Mouse (Mus musculus) cerebellum, adult 2 months (tissue): ENCODE measurements around the gene Brms1l. TPM values are rescaled to one million over a fixed set of nuclear protein-coding genes. Genes with fewer than 3 reads are reported as not detected.
A peak's percentile ranks its signal among the peaks of the same experiment; 100 is the strongest.

ENCODE experiments used
- DNase-seq, 2 experiments: peaks; one replicate each; pipeline ENCODE4 v3.0.0; 2021
- H3K27ac ChIP-seq: fragments of 200-500 bp; 2 replicates; pipeline ENCODE4 v1.5.1; 2012; ENCODE audit warnings: low read length, control low read depth, inconsistent platforms; ENCODE audit not compliant: insufficient read depth
- H3K27me3 ChIP-seq: fragments of 200-500 bp; 2 replicates; pipeline ENCODE4 v1.6.1; 2012; ENCODE audit warnings: inconsistent platforms, mild to moderate bottlenecking, low read length, moderate library complexity; ENCODE audit not compliant: control insufficient read depth, insufficient read depth
- H3K4me1 ChIP-seq: fragments of 200-500 bp; 2 replicates; pipeline ENCODE4 v1.6.1; 2011; ENCODE audit warnings: low read length; ENCODE audit not compliant: control insufficient read depth, insufficient read depth
- H3K4me3 ChIP-seq: fragments of 200-500 bp; replicated peaks from 2 replicates; pipeline ENCODE3; 2011; ENCODE audit warnings: mild to moderate bottlenecking, low read depth, low read length, control low read depth; ENCODE audit not compliant: insufficient read depth
- CTCF ChIP-seq: fragments of 200-500 bp; IDR thresholded peaks from 2 replicates; pipeline ENCODE4 v1.5.1; 2011; ENCODE audit warnings: low read depth, mild to moderate bottlenecking, control low read depth, low read length, moderate library complexity, borderline replicate concordance; ENCODE audit not compliant: insufficient read depth
- POLR2A ChIP-seq: fragments of 200-500 bp; IDR thresholded peaks from 2 replicates; pipeline ENCODE4 v1.6.1; 2011; ENCODE audit warnings: low read length, control low read depth, borderline replicate concordance; ENCODE audit not compliant: insufficient read depth
- WGBS: fragments of 180-500 bp; shearing (Covaris S2); methylation state at CpG from one replicate; pipeline ENCODE4 v1.1.7; 2018; 5-methylcytosine and 5-hydroxymethylcytosine counted together
- polyA plus RNA-seq: library from polyadenylated mRNA; depleted of rRNA; stranded (reverse); fragments of >200 nt; gene quantifications from 2 replicates; pipeline ENCODE4 v1.2.3, GENCODE M21; 2012

The Brms1l gene
- polyA plus RNA-seq, 1 experiment: 113 TPM

- TF ChIP-seq CTCF (no peak), POLR2A (no peak)
- WGBS: 89% methylated on average over 8 of the region's 8 CpGs
- no peak for DNase-seq
- no peak overlapping the region for H3K4me3 ChIP-seq
- no peaks in the 10 kb centered on the region for H3K4me1 ChIP-seq
- H3K27ac ChIP-seq: no peak overlapping the region
- no peaks in the 10 kb centered on the region for H3K27me3 ChIP-seq
These were observed 1.2 kb upstream of the Brms1l start for GRCm38 (mm10) chr12:55834891-55835290.

GRCm38 (mm10) chr12:55835857-55836198, 296 bp upstream of the Brms1l start:
- TF ChIP-seq CTCF (no peak), POLR2A (no peak)
- Histone ChIP-seq H3K27ac (no peak overlapping the region), H3K27me3 (no peaks in the 10 kb centered on the region), H3K4me3 (peak overlapping the region; percentile 24), H3K4me1 (no peaks in the 10 kb centered on the region)
- DNase-seq: no peak
- 0% methylated on average over 6 of the region's 6 CpGs for WGBS

GRCm38 (mm10) chr12:55837495-55837894, 1.4 kb downstream of the Brms1l start:
- H3K4me1 ChIP-seq: no peaks in the 10 kb centered on the region
- no peak overlapping the region for H3K4me3 ChIP-seq
- DNase-seq: no peak
- no peak for TF ChIP-seq CTCF
- TF ChIP-seq POLR2A: no peak
- no peaks in the 10 kb centered on the region for H3K27me3 ChIP-seq
- H3K27ac ChIP-seq: no peak overlapping the region
- 67% methylated on average over 3 of the region's 3 CpGs for WGBS

- TF ChIP-seq CTCF (no peak), POLR2A (no peak)
- Histone ChIP-seq H3K27ac (no peak overlapping the region), H3K27me3 (no peaks in the 10 kb centered on the region), H3K4me3 (no peak overlapping the region), H3K4me1 (no peaks in the 10 kb centered on the region)
- no peak for DNase-seq
- 66% methylated on average over 1 of the region's 1 CpGs for WGBS
These were observed 10.6 kb downstream of the Brms1l start for GRCm38 (mm10) chr12:55846741-55847140.

- TF ChIP-seq POLR2A: no peak
- no peaks in the 10 kb centered on the region for H3K27me3 ChIP-seq
- no peak overlapping the region for H3K4me3 ChIP-seq
- H3K4me1 ChIP-seq: no peaks in the 10 kb centered on the region
- DNase-seq: no peak
- 95% methylated on average over 4 of the region's 4 CpGs for WGBS
- H3K27ac ChIP-seq: no peak overlapping the region
These were observed 11.7 kb downstream of the Brms1l start for GRCm38 (mm10) chr12:55847851-55848250.

- TF ChIP-seq CTCF (no peak), POLR2A (no peak)
- no peak for DNase-seq
- Histone ChIP-seq H3K27ac (no peak overlapping the region), H3K4me3 (no peak overlapping the region), H3K27me3 (no peaks in the 10 kb centered on the region), H3K4me1 (no peaks in the 10 kb centered on the region)
These were observed 14.5 kb downstream of the Brms1l start for GRCm38 (mm10) chr12:55850650-55851049.

- 96% methylated on average over 17 of the region's 17 CpGs for WGBS
- no peak for TF ChIP-seq CTCF
- no peak for TF ChIP-seq POLR2A
These were observed 23.6 kb downstream of the Brms1l start for GRCm38 (mm10) chr12:55859409-55860349.

GRCm38 (mm10) chr12:55860631-55861030, 24.5 kb downstream of the Brms1l start:
- no peak for TF ChIP-seq CTCF
- TF ChIP-seq POLR2A: no peak
- DNase-seq: no peak
- WGBS: 95% methylated on average over 7 of the region's 7 CpGs
- H3K4me3 ChIP-seq: no peak overlapping the region
- H3K4me1 ChIP-seq: no peaks in the 10 kb centered on the region
- H3K27me3 ChIP-seq: no peaks in the 10 kb centered on the region
- H3K27ac ChIP-seq: no peak overlapping the region

More at GRCm38 (mm10) chr12:55859409-55860349, 23.6 kb downstream of the Brms1l start:
- no peaks in the 10 kb centered on the region for H3K4me1 ChIP-seq
- no peak for DNase-seq
- H3K27ac ChIP-seq: no peak overlapping the region
- no peaks in the 10 kb centered on the region for H3K27me3 ChIP-seq
- no peak overlapping the region for H3K4me3 ChIP-seq
